Mouse (Mus musculus): ENCODE results near the gene Zbtb25. TPM values are rescaled to one million over a fixed set of nuclear protein-coding genes. Genes with fewer than 3 reads are reported as not detected.

Gene Zbtb25
- 62.9 TPM for total RNA-seq (2023)

DNA sequence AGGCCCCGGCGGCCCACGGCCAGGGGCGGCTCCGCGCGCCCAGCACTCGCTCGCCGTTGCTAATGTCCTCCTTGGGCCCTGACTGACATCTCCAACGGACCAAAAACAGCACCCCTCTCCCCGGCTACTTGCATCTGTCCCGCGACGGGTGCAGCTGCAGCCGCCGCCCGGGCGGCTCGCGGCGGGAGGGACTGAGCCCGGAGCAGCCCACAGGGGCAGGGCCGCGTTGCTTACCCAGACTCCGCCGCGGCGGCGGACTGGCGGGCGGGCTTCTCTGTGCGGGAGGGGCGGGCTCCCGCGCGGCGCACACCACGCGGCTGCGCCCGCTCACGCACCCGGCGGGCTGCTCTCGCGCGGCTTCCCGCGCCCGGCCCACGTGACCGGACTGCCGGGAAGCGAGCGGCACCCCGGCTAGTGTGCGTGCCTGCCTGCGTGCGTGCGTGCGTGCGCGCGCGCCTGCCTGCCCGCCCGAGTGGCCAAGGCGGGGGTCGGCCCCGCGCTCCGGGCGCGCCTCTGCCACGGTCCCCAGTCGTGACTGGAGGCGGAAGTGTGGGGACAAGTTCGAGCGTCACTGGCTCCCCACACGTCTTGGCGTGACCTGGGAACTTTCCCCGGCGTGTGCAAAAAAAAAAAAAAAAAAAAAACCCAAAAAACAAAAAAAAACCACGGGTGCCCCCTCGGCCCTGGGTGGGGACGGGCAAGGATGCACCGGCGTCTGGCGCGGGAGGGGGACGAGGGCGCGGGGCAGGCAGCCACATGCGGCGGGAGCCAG is at the start of gene Zbtb25:
Gene Zbtb25 (minus strand): TSS at position 397 of the 772 bp plus-strand sequence.

DNA sequence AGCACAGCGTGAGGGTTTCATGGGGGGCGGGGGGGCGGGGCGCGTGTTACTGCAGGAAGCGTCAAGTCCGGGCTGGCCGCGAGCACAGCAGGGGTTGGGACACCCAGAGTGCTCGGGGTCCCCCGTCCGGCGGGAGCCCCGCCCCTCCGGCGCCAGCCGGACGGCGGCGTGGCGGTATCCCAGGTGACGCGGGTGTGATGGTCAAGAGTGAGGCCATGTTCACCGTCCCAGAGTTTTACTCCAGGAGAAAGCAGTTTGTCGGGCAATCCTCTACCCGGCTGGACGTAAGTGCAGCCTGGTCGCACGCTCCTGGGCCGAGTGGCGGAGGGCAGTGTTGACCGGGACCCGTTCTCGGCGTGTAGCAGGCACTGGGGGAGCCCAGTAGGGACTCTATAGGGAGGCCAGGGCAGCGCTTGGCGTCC is 48.0 kb upstream of the Zbtb25 start, which contains the start of gene Ppp1r36:
Gene Ppp1r36 (plus strand): TSS at position 106 of the 422 bp plus-strand sequence.

DNA sequence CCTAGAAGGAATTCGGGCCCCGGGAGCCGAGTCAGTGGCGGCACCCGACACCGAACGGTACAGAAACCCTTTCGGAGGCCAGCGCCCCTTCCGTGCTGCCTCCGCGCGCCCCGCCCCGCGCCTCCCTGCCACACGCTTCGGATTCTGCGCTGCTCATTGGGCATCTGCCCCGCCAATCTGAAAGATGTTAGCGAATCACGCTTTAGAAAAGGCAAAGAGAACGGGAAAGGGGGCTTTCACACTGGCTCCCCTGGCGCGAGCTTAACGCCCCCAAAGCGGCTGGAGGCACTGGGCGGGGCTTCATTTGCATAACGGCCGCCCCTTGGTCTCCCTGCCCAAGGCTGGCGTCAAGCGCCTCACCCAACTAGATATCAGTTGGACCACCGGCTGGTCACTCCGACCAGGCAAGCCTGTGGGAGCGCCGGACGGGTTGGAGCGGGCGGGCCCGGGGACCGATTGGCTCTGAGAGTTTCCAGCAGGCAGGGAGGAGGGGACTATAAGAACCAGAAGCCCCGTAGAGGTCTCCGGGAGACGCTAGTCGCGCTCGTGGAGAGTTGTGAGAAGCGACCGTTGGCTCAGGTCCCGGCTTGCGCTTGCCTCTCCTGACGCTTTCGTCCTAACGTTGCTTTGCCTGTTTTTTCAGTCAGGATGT is 34.6 kb upstream of the Zbtb25 start, which contains the start of gene Hspa2:
Gene Hspa2 (plus strand): TSS at position 291 of the 652 bp plus-strand sequence.

DNA sequence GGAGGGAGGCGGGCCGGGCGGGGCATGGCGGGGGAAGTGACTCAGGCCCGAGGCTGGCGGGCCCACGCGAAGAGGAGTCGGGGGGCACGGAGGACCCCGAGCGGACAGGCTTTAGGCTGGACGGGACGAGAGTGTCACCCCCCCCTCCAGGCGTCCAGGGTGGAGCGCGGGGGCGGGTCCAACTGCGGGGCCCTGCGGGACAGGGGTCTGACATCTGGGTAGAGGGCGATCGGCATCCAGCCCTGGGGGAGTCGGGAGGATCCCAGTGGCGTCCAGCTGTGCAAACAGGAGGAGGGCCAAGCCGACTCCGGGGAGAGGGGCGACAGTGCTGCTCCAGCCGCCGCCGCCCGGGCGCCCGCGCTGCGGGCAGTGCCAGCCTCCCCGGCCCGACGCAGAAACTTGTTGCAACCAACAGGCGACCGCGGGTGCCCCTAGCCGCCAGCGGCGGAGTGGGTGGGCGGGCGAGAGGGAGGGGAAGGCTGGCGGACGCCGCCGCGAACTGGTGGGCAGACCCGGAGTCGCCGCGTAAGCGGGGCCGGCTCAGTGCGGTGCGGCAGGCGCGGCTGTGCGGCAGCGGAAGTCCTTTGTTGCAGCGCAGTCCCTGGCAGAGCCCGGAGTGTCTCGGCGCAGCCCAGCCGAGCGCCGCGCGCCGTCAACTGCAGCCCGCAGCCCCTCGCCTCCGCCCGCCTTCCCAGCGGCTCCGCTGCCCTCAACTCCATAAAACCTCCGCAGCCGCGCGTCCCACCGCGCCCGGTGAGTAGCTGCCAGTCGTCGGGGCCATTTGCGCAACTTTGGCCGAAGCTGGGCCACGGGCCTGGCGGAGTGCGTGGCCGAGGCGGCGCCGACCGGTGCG is 802 bp upstream of the Zbtb25 start, which contains the start of gene Zbtb1:
Gene Zbtb1 (plus strand): TSS at position 289 of the 853 bp plus-strand sequence.

DNA sequence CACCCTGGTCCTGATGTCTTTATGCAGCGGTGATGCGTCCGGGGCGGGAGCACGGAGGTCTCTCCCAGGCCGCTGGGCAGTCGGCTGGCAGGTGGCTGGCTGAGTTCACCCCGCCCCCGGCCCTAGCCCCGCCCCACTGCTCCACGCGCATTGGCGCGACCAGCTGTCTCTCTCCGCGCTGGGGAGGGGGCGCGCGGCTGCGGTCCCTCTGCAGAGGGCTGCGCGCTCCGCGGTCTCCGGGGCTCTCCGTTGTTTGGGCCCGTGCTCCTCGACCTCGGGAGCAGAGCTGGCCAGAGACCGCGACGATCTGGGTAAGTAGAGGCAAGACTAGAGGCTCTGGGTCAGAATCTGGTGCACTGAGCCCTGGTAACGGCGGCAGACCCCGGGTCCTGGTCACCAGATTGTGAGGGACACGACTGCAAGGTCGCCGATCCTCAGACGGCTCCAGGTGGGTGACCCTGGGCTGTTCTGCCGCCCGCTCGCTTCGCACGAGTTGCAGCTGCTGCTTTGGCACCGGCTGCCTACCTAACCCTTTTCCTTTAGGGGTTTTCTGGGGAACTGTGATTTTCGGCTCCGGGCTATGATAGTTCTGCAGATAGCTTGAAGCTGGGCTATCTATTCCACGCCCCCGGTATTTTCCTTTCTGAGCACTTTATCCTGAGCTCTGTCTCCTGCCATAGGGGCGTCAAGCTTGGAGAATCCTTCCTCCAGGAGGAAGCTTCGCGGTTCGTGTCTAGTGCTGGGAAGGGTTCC is 44.5 kb downstream of the Zbtb25 start, which contains the start of gene Akap5:
Gene Akap5 (plus strand): TSS at position 213 of the 753 bp plus-strand sequence.

Other genes starting within 250 kb of the Zbtb25 start
- not detected for gene Esr2, start 192.3 kb downstream of the Zbtb25 start, total RNA-seq (2023)
- 0.24 TPM for gene Tex21, start 122.9 kb downstream of the Zbtb25 start, total RNA-seq (2023)
- 59.9 TPM for gene Mthfd1, start 114.3 kb downstream of the Zbtb25 start, total RNA-seq (2023)
- gene Akap5, start 44.7 kb downstream of the Zbtb25 start, total RNA-seq (2023), result 0.64 TPM
- gene Zbtb1, start 664 bp upstream of the Zbtb25 start, total RNA-seq (2023), result 14.8 TPM
- 2.7 TPM for gene Hspa2, start 34.6 kb upstream of the Zbtb25 start, total RNA-seq (2023)
- not detected for gene Ppp1r36, start 47.9 kb upstream of the Zbtb25 start, total RNA-seq (2023)
- gene Plekhg3, start 161.3 kb upstream of the Zbtb25 start, total RNA-seq (2023), result 34.1 TPM

Measured in CD8-positive naive resting alpha-beta T cell, adult 57 days (primary cell).